Mouse (Mus musculus): ENCODE results near the gene Lsm8. TPM values are rescaled to one million over a fixed set of nuclear protein-coding genes. Genes with fewer than 3 reads are reported as not detected.

Gene Lsm8
- 10 to 100 TPM; 13.6 to 34.3 TPM for polyA plus RNA-seq (2012; fragmentation: generic; extraction: Trizol)

DNA sequence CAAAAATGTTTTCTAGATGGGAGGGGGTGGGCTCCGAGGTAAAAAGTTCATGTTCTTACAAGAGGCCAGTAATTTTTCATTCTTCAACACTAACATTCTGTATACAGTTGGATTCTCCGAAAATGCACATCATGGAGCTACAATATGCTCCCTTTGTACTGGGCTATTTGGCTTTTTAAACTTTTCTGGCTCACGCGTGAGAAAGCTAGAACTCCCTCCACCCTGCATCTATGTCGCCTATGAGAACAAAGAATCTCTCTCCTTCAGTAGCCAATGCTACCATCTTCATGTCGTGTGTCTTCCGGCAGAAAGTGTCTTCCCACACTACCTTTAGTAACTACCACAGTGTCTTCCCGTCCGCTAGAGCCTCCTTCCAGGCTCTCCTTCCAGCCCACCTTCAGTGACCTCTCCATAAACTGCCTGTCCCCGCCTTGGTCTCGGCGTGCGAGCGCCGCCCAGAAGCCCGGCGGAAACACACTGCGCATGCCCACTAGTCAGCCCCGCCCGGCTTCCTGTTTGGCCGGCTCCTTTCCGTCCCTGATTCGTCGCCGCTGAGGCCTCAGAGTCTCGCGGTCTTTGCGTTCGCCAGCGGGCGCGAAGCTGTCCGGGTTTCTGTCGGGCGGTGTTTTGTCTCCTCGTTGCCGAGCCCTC lies at the start of gene Lsm8:
Gene Lsm8 (plus strand): TSS at position 529 of the 651 bp plus-strand sequence.

DNA sequence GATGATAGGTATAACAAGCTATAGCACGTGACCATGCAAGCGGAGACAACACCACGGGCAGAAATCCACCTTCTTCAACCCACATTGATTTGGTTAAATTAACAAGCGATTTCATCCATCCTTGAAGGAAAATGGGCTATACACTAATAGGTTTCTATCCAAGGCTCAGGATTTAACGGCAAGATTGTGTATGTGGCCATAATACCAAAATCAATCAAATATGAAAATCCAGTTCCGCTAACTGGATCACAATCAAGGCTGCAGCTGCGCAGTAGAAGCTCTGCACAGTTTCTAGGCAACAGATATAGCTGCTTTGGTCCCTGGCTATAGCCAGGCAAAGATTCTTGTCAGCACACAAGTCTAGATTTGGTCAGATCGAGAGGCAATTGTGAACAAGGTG lies 17.6 kb downstream of the Lsm8 start, which contains the start of gene Ankrd7:
Gene Ankrd7 (plus strand): TSS at position 301 of the 400 bp plus-strand sequence.

Other genes with a start within 250 kb of the Lsm8 start
- not detected for gene Ankrd7, start 17.7 kb downstream of the Lsm8 start, polyA plus RNA-seq (2012; fragmentation: generic; extraction: Trizol)

Data from C3H10T1/2 (cell line).